14 mouse cellular contexts compared by ENCODE assay signal in the genomic region with DNA sequence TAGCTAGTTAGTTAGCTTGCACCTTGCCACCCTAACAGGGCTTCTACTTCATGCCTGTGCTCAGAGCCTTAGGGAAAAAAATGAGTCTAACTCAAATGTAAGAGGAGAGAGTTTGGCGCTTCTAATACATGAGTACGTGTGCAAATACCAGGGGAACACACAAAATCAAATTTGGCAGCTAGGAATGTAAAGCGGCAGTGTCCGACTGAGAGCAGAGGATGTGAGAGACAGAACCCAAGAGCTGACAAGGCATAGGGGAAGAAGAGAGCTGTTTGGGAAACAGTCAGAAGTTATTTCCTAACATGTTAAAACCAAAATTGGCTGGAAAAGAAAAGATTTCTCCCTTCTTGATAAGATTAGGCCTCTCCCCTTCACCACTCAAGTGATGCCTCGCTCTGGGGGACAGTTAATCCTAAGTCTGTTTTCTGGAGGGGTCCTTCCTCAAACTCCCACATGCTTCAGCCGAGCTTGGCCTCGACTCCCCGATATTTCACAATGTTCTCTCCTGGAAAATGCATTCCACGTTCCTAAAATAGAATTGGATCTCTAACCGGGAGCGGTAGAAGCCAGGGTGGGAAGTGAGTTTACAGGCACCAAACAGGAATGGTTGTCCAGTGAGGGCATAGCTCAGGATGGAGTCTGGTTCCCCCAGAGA.
DNase-seq lines count a peak whose midpoint lies in the region; ATAC-seq and TF ChIP-seq lines count a peak whose summit lies in the region.
"Had no signal": no experiment of that assay in that cellular context is flagged by ENCODE, and none has a peak within 500 bp of the region (broad histone marks: within the 10 kb centered on the region; RNA-seq: fewer than 3 reads in every experiment).

No protein-coding gene starts in this region.

- H3K4me2 ChIP-seq in heart, embryonic 15.5 days = no peak overlapping the region
- H3K4me2 ChIP-seq: forebrain, embryonic 15.5 days; liver, embryonic 11.5 days had no signal

- peak; percentile 69 for DNase-seq in gastrocnemius, adult 2 months
- no peak for DNase-seq in gastrocnemius, adult 8-10 months (ENCODE audit: low spot score in 2 of 2)
- peak; percentile 19 for DNase-seq in lung, postnatal 14 days
- no peak for DNase-seq in cerebellum, postnatal 4 days (ENCODE audit: low spot score in 2 of 2)
- no peak for DNase-seq in T-cell, adult 2 months (ENCODE audit: low spot score)
- DNase-seq in cerebellum, postnatal 10 days = no peak
- DNase-seq: B cell, adult 2 months; kidney, postnatal 36 days had no signal

- peaks cover 7% of the 10 kb centered on the region for H3K4me1 ChIP-seq in brown adipose tissue, adult 24 weeks (ENCODE audit: control insufficient read depth, insufficient read depth, insufficient read length, low read length)
- peaks cover 25% of the 10 kb centered on the region for H3K4me1 ChIP-seq in heart, embryonic 15.5 days (replicated peaks)
- H3K4me1 ChIP-seq: forebrain, embryonic 15.5 days had no signal

- intact Hi-C loops in gastrocnemius, adult 2 months (cut with DNase I) = loop anchor here (5.0 to 10.0 kb wide), 3 partner anchors 84 to 514 kb away; no protein-coding TSS in a partner anchor

- H3K27ac ChIP-seq in gastrocnemius, adult 2 months = peak overlapping the region; percentile 86
- H3K27ac ChIP-seq in brown adipose tissue, adult 24 weeks (replicated peaks; ENCODE audit: low read depth, low read length) = peak overlapping the region; percentile 78
- no peak overlapping the region for H3K27ac ChIP-seq in heart, embryonic 15.5 days
- H3K27ac ChIP-seq: forebrain, embryonic 15.5 days; heart, adult 2 months had no signal

- no peak overlapping the region for H3K9ac ChIP-seq in heart, embryonic 15.5 days
- H3K9ac ChIP-seq: forebrain, embryonic 15.5 days had no signal

- no peak for TF ChIP-seq CTCF in gastrocnemius, adult 2 months (IDR thresholded peaks at IDR 0.05)

- ATAC-seq in heart, embryonic 15.5 days (replicated peaks; ENCODE audit: insufficient number of reproducible peaks, insufficient read depth, low FRiP score, low read depth) = peak; percentile 61; the same call in 1 of the 2 replicates
- ATAC-seq: forebrain, embryonic 15.5 days had no signal

- WGBS in heart, embryonic 15.5 days = 28% methylated on average over 11 of the region's 11 CpGs

- 0 out of 2 replicates have a peak, but pooled peaks cover 3% of the 10 kb centered on the region for H3K27me3 ChIP-seq in heart, embryonic 15.5 days
- H3K27me3 ChIP-seq: forebrain, embryonic 15.5 days had no signal

- H3K36me3 ChIP-seq in heart, embryonic 15.5 days = no peaks in the 10 kb centered on the region
- H3K36me3 ChIP-seq: forebrain, embryonic 15.5 days; G1E had no signal

- H3K9me3 ChIP-seq in heart, embryonic 15.5 days (replicated peaks) = no peaks in the 10 kb centered on the region
- H3K9me3 ChIP-seq: forebrain, embryonic 15.5 days had no signal

- H3K4me3 ChIP-seq in gastrocnemius, adult 2 months = no peak overlapping the region
- H3K4me3 ChIP-seq in brown adipose tissue, adult 24 weeks (ENCODE audit: insufficient read depth, low read depth, low read length) = no peak overlapping the region
- H3K4me3 ChIP-seq in heart, embryonic 15.5 days = no peak overlapping the region
- H3K4me3 ChIP-seq: forebrain, embryonic 15.5 days; heart, adult 2 months had no signal

Comparison
In these comparisons a context has a peak if more than half of its experiments do, and no peak if none do; other contexts are left out.
1. DNase-seq: peak in gastrocnemius, adult 2 months (single experiment) and lung, postnatal 14 days (single experiment); none in gastrocnemius, adult 8-10 months (0 of 2), cerebellum, postnatal 4 days (0 of 2), T-cell, adult 2 months (single experiment) and cerebellum, postnatal 10 days (0 of 2).